Mouse (Mus musculus) lung, postnatal 25 days (tissue): Measurements from ENCODE around the gene Tmem210.

Source experiments
- DNase-seq: peaks from one replicate; pipeline ENCODE4 v3.0.0; 2022; ENCODE audit warnings: low spot score

The Tmem210 gene

DNA sequence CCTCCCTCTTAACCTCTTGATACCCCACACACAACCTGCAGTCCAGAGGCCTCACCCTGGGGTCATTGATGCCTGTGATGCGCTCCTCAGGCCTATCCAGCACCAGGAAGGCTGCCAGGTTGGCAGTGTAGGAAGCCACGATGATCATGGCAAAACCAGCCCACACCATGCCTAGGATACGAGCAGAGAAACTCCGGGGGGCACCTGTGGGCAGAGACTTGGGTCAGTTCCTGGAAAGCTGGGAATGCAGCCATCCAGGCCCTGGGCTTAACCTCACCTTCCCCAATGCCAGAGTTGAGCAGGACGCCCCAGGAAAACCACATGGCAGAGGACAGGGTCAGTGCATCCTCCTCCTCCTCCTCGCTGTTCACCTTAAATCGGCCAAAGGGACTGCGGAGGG, 9.1 kb downstream of the Tmem210 start:
- no peak for DNase-seq

DNA sequence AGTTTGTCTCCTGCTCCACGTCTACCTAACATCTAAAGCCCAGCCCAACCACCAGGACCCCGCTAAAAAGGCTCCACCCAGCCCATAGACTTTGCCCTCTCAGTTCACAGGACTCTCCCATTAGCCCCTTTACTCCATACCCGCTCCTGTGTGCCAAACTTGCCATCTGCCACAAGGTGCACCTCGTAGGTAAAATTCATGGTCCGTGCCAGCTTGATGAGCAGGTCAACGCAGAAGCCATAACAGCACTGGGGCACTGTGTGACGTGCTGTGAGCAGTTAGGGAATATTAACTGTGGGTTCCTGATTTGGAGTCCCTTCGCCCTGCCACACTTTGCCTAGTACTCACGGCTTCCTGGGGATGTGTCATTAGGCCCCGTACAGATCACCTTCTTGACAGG, 10.1 kb downstream of the Tmem210 start:
- no peak for DNase-seq

GRCm38 (mm10) chr2:25303452-25303851, 15.5 kb downstream of the Tmem210 start:
- no peak for DNase-seq

DNA sequence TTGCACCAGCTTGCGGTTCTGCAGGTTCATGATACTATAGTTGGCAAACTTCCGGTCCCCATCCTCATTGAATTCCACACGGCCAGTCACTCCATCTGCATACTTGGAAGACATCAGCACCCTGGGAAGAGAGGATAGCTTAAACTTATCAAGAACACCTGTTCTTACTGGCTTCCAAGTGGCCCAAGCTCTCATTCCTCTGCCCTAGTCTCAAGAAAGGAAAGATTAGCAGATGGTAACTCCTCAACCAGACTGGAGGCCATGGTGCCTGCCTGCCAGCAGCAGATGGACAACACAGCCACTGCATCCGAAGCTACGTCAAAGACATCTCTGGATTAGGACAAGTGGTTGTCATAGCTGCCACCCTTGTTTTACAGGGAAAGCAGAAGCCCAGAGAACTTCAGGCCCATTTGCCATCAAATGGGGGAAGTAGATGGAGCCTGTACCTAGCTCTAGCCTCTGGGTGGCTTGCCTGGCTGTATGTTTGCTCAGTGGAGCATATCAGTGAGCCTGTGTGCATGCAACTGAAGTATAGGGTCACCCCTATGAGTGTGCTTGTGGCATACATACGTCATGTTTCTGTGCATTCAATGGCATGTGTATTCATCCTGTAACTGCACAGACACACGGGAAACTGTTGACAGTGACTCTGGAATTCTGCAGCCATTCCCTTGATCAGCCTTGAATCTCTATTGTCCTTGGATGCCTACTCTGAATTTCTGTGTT, 16.1 kb downstream of the Tmem210 start:
- DNase-seq: no peak

DNA sequence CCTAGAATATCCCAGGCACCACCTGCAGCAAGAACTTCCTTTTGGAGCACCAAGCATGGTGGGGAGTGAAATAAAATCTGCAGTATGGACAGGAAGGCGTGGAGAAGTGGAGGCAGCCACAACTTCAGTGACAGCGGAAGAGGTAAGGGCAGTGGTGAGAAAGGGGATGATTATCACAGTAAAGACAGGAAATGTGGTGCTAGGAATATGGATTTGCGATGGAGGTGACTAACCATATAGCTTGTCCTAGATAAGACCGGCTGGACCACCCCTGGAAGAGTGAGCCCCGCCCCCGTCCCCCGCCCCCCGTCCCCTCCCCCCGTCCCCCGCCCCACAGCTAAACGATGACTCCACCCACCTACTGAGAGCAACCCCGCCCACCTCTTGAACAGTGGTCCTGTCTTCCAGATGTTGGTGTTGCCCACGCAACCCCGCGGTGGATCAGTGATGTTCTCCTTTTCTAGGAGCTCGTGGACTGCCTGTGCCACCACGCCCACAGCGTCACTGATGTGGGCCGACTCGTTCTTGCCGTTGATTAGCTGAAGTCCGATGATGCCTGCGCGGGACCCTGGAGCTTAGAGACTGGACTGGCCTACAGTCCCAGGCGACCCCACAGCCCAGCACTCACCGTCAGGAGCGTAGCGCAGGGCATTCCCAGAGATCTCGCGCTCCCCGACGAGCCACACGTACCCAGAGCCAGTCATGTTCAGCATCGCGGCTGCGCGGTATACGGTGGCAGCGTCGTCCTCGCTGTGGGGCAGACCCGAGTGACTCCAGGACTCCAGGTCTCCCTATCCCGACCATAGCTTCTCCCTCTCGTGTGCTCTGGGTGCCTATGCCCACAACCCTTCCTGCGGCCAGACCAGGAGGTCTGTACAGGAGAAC, 17.0 kb downstream of the Tmem210 start:
- DNase-seq: no peak

DNA sequence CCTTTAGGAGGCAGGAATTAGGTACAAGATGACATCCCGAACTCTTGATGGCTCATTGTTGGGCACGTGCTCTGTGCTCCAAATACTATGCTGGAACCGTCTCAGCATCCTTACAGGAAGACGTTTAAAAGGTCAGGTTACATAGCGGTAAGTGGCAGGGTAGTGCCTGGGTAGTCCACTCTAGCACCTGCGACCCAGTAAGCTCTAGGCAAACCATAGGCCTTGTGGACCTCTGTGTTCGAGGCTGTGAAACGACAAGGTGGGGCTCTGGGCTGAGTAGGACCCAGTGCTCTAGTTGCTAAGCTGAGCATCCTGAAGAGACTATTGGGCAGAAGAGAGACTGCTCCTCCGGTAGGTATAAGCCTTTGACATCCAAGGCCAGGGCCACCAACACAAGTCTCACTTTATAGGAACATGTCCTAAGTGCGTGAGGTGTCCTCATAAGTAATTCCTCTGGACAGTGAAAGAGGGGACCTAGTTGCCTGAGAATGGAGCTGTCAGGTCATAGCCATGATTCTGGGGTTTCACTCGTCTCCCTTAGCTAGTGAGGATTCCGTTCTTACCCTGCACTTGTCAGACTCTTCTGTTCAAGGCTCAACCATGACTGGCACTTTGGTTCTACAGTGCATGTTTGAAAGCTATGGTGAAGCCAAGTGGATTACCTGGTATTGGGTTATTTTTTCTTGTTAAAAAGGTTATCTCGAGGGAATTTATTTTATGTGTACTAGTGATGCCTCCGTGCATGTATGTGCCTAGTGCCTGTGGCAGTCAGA, 17.8 kb downstream of the Tmem210 start:
- no peak for DNase-seq

DNA sequence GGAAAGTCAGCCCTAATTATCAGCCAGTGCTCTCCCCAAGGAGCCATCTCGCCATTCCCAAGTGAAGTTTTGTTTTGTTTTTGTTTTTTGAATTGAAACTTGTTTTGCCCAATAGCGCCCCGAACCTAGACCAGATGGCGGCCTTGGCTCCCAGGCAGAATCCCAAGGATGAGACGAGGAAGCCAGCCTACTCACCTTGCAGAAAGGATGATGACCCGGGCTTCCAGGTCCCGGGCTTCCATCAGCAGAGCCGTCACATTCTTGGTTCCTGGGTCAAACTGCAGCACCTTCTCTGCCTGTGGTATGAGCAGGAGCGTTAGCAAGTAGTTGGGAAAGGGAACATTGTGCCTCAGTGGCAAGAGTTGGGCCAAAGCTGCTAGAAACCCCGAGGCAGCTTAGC, 22.2 kb downstream of the Tmem210 start:
- DNase-seq: no peak

GRCm38 (mm10) chr2:25310969-25311368, 23.0 kb downstream of the Tmem210 start:
- DNase-seq: no peak

- DNase-seq: no peak
Observed at GRCm38 (mm10) chr2:25311491-25311891, 23.5 kb downstream of the Tmem210 start.

DNA sequence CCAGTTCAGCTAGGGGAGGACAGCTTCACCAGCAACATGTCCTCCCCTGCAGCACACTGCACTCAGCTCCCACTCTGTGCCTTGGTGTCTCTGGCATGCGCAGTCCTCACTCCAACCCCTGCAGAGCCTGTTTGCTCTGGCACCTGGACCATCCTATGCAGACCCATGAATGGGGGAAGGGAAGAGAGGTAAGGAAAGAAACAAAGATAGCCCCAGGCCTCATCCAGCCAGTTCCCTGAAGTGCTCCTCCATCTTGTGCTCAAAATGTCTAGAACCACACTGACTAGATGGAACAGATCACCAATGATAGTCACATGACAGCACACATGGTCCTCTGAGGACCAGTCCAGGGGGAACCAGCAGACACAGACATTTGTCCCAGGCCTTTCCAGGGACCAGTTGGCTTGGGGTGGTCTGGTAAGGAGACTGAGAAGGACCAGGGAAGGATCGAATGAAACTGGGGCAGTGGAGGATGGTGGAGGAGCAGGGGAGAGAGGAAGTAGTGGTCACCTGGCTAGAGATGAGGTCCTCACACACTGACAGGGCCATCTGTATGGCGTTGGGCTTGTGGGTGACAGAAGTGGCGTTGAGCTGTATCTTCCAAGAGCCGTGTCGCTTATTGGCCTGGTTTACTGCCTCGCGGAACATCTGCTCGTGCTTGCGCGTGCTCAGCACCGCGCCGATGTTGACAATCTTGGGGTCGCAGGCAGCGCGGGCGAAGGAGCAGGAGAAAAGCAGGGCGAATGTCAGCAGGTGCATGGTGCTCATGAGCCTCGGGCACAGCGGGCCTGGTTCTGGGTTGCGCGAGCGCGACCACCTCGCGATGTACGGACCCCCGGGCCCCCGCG, 30.4 kb downstream of the Tmem210 start:
- DNase-seq: no peak

DNA sequence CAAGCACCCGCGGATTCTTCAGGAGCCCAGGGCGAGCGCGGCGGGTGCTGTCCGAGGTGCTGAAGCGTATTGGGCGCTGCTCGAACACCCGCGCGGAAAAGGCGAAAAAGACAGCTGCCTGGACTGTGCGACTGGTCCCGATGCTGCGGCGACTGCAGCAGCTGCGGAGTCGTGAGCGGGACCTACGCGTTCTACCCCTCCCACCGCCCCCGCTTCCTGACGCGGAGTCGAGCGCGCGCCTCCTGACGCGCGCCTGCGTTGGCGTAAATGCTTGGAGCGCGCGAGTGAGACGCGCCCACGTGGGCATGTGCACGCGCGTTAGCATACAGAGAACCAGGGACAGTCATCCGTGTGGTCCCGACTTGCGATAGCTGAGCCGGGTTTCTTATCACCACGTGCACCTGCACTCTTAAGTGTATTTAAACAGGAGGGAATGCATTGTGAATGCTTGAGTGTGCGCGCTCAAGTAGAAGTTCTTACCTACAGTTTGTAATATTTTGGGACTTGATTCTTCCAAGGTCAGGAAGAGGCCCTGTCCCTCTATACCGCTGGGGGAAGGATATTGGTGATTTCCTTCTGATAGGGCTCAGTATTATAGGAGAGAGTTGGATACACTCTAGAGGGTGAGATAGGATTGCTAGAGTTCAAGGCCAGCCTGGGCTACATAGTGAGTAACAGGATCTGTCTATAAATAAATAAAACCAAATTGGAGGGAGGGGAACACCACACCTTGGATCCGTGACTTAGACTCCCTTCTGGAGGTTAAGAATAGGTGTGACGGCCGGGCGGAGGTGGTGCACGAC, 31.2 kb downstream of the Tmem210 start, which contains the start of gene Grin1:
Gene Grin1 (minus strand): TSS at position 217 of the 803 bp plus-strand sequence.
- DNase-seq: peak; percentile 32

GRCm38 (mm10) chr2:25320084-25320483, 32.1 kb downstream of the Tmem210 start:
- no peak for DNase-seq

DNA sequence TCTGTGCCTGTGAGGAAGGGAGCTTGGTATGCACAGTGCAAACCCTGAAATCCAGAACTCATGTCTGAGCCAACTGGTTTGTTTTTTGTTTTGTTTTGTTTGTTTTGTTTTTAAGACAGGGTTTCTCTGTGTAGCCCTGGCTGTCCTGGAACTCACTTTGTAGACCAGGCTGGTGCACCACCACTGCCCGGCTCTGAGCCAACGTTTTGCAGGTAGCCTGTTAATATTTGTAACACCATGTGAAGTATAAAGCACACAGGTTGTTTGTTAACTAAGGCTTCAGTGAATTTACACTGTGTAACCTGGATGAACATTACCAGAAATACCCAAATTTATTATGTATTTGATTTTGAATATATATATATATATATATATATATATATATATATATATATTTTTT, 38.1 kb downstream of the Tmem210 start:
- no peak for DNase-seq

DNA sequence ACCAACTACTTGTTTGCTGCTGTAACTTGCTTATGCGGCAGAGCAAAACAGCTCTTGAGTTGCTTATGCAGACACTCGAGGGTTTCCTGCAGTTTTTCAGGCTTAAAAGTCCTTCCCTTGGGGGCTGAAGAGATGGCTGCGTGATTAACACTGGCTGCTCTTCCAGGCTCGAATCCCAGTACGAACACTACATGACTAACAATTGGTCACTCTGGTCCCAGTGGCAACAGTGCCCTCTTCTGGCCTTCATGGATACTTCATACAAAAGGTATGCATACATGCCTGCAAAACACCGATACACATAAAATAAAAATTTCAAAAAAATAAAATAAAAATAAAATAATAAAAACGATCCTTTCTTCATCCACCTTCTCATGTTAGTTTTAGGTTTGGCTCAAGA, 40.5 kb downstream of the Tmem210 start:
- DNase-seq: no peak

DNA sequence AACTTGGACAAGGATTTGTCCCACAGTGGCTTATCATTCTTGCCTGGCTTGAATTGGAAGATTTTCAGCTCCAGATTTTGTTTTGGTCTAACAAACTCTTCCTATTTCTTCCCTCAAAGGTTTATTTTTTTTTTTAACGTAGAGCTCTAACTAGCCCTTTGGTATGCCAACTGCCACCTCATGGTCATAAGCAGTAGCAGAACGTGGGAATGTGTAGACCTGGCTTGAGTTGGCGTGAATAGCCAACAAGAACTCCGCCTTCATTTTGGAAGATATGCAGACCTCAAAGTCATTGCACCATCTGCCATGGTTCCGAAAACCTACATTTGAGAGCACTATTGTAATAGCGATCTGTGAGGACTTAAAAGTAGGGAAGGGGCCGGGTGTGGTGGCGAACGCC, 43.5 kb downstream of the Tmem210 start:
- no peak for DNase-seq

GRCm38 (mm10) chr2:25332286-25333160, 44.6 kb downstream of the Tmem210 start, which contains the start of gene Man1b1:
TSS of gene Man1b1 (plus strand) at chr2:25332338.
- peak; percentile 99 for DNase-seq

GRCm38 (mm10) chr2:25333569-25333968, 45.6 kb downstream of the Tmem210 start:
- DNase-seq: no peak

DNA sequence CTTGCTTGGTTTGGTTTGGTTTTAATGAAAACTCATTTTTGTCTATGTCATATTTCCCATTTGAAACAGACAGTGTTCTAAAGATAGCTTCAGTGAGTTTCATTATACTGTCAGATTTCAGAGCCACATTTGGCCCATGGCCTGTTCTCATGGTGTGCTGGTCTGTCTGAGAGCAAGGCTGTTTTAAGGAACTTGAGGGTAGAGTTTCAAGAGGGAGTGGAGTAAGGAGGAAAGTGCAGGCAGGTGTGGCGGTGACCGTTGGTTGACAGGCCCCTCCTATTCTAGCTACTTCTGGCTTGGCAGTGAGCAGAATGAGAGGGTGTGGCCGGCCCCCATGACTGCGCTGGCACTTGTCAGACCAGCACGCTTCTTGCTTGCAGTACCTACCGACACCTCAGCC, 50.4 kb downstream of the Tmem210 start:
- no peak for DNase-seq
